Comparison of ENCODE assay signal across 8 mouse cellular contexts in the genomic region with DNA sequence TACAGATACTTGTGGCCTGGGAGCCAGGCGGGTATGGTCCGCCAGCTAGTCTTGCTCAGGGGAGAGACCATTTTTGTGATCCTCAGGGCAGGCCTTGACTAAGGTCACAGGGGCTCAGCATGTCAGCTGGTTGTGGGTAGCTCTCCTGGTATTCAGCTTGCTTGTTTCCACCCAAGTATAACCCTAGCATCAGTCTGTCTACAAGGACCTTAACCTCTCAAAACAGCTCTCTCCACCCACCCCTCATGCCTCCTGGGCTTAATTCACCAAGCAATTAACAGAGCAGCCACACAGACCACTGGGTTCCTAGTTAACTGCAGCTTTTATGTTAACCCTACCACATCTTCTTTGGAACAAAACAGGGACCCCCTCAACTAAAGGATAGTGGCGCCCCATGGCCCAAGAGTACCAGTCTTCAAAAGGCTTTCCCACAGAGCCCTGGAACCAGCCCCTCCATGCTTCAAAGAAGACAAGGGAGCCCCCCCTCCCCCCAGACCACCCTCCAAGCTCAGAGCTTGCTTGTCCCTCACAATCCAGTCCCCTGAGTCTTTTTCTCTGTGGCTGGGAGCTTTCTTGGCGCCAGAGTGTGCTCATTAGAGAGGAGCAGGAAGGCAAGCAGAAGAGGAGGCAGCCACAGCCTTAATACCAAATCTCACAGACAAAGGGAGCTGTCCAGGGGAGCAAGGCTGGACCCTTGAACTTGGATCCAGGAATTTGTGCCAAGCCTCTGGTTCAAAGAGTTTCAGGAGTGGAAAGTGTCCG. TPM values are rescaled to one million over a fixed set of nuclear protein-coding genes. Genes with fewer than 3 reads are reported as not detected.
DNase-seq lines count a peak whose midpoint lies in the region; ATAC-seq lines count a peak whose summit lies in the region.

No protein-coding gene starts in this region.

- H3K9me3 ChIP-seq in forebrain, embryonic 12.5 days: no peaks in the 10 kb centered on the region
- no peaks in the 10 kb centered on the region for H3K9me3 ChIP-seq in kidney, embryonic 14.5 days (ENCODE audit: control insufficient read depth, low read length)
- no peaks in the 10 kb centered on the region for H3K9me3 ChIP-seq in neural tube, embryonic 13.5 days

- 0 out of 2 replicates have a peak, but pooled peaks cover 8% of the 10 kb centered on the region for H3K36me3 ChIP-seq in forebrain, embryonic 12.5 days (replicated peaks)
- peaks cover 5% of the 10 kb centered on the region; the same call in 1 of the 2 replicates for H3K36me3 ChIP-seq in kidney, embryonic 14.5 days (ENCODE audit: control insufficient read depth, insufficient read depth, low read length)
- H3K36me3 ChIP-seq in neural tube, embryonic 13.5 days: no peaks in the 10 kb centered on the region

- peak overlapping the region; percentile 30 for H3K4me2 ChIP-seq in forebrain, embryonic 12.5 days
- H3K4me2 ChIP-seq in kidney, embryonic 14.5 days (replicated peaks; ENCODE audit: low read depth, low read length): 0 out of 2 replicates have a peak overlapping the region, but pooled peaks have one; percentile 4
- no peak overlapping the region for H3K4me2 ChIP-seq in neural tube, embryonic 13.5 days

- no peaks in the 10 kb centered on the region for H3K27me3 ChIP-seq in forebrain, embryonic 12.5 days
- H3K27me3 ChIP-seq in kidney, embryonic 14.5 days (ENCODE audit: control insufficient read depth, insufficient read depth, low read length): no peaks in the 10 kb centered on the region
- no peaks in the 10 kb centered on the region for H3K27me3 ChIP-seq in neural tube, embryonic 13.5 days

- H3K4me1 ChIP-seq in forebrain, embryonic 12.5 days: peaks cover 86% of the 10 kb centered on the region
- H3K4me1 ChIP-seq in kidney, embryonic 14.5 days (ENCODE audit: control insufficient read depth, insufficient read depth, low read length): peaks cover 74% of the 10 kb centered on the region
- H3K4me1 ChIP-seq in neural tube, embryonic 13.5 days (replicated peaks): peaks cover 83% of the 10 kb centered on the region

- peak; percentile 74 for ATAC-seq in forebrain, embryonic 12.5 days (ENCODE audit: low FRiP score)
- ATAC-seq in kidney, embryonic 14.5 days (ENCODE audit: low FRiP score, low TSS enrichment): peak; percentile 4; the same call in 1 of the 2 replicates
- no peak for ATAC-seq in neural tube, embryonic 13.5 days (ENCODE audit: low read depth)

- 12% methylated on average over 5 of the region's 5 CpGs for WGBS in forebrain, embryonic 12.5 days
- WGBS in kidney, embryonic 14.5 days: 17% methylated on average over 5 of the region's 5 CpGs
- 27% methylated on average over 5 of the region's 5 CpGs for WGBS in neural tube, embryonic 13.5 days

- intact Hi-C loops in left cerebral cortex, postnatal 4 days (cut with DNase I): no loop called here

- DNase-seq in left cerebral cortex, postnatal 4 days: peak; percentile 35
- DNase-seq in left cerebral cortex, adult 9 months (ENCODE audit: low spot score in 2 of 2): no peak
- no peak for DNase-seq in thymus, postnatal 0 days (ENCODE audit: low spot score)
- DNase-seq in T-cell, adult 2 months (ENCODE audit: low spot score): no peak
- no peak for DNase-seq in lung, postnatal 14 days

- H3K4me3 ChIP-seq in forebrain, embryonic 12.5 days (replicated peaks): no peak overlapping the region
- no peak overlapping the region for H3K4me3 ChIP-seq in kidney, embryonic 14.5 days (ENCODE audit: low read length)
- H3K4me3 ChIP-seq in neural tube, embryonic 13.5 days: no peak overlapping the region

- H3K27ac ChIP-seq in forebrain, embryonic 12.5 days: peak overlapping the region; percentile 88
- H3K27ac ChIP-seq in kidney, embryonic 14.5 days (ENCODE audit: low read depth, low read length): peak overlapping the region; percentile 91
- H3K27ac ChIP-seq in neural tube, embryonic 13.5 days (replicated peaks): 0 out of 2 replicates have a peak overlapping the region, but pooled peaks have one; percentile 28

- 0 out of 2 replicates have a peak overlapping the region, but pooled peaks have one; percentile 5 for H3K9ac ChIP-seq in forebrain, embryonic 12.5 days
- no peak overlapping the region for H3K9ac ChIP-seq in kidney, embryonic 14.5 days (ENCODE audit: low read depth, low read length)
- 0 out of 2 replicates have a peak overlapping the region, but pooled peaks have one; percentile 31 for H3K9ac ChIP-seq in neural tube, embryonic 13.5 days

RNA-seq across cellular contexts. Expression of gene Pbx1, which starts 48.1 kb away (rescaled TPM):
- total RNA-seq in left cerebral cortex, postnatal 4 days (2021): 100 to 1,000 TPM; 284 to 303 TPM
- 69.4 and 72.2 TPM in 2 replicates for polyA plus RNA-seq in forebrain, embryonic 12.5 days (2016; fragmentation: Nextera tagmentation; extraction: Ambion mirVana)
- 107 and 120 TPM in 2 replicates for polyA plus RNA-seq in kidney, embryonic 14.5 days (2014; fragmentation: Nextera tagmentation; extraction: Ambion mirVana)
- polyA plus RNA-seq in neural tube, embryonic 13.5 days (2015; fragmentation: Nextera tagmentation; extraction: Ambion mirVana): 34.4 and 37.0 TPM in 2 replicates
- polyA plus RNA-seq in thymus, postnatal 0 days (2015; fragmentation: Nextera tagmentation; extraction: Ambion mirVana): 4.6 and 5.8 TPM in 2 replicates

Comparison
In these comparisons a context has a peak if more than half of its experiments do, and no peak if none do; other contexts are left out.
1. H3K27ac ChIP-seq: peak in every context shown above with its lines; median percentile 91 in kidney, embryonic 14.5 days; 88 in forebrain, embryonic 12.5 days; 28 in neural tube, embryonic 13.5 days.